Comparison of ENCODE assay signal across 17 mouse cellular contexts in genomic region chr7:112172669-112173068, GRCm38 (mm10). TPM values are rescaled to one million over a fixed set of nuclear protein-coding genes. Genes with fewer than 3 reads are reported as not detected.
DNase-seq lines count a peak whose midpoint lies in the region.
"Had no signal": no experiment of that assay in that cellular context is flagged by ENCODE, and none has a peak within 500 bp of the region (broad histone marks: within the 10 kb centered on the region; RNA-seq: fewer than 3 reads in every experiment).

No protein-coding gene starts in this region.

- DNase-seq in cerebellum, adult 9-11 months, result peak; percentile 42
- DNase-seq in cerebellum, adult 8-10 months, result no peak
- peak; percentile 51 to 72 for DNase-seq in layer of hippocampus, adult 18-20 months (ENCODE audit: low spot score in 2 of 2)
- no peak for DNase-seq in layer of hippocampus, adult 9-10 months (ENCODE audit: low spot score)
- peak; percentile 56 for DNase-seq in MN1 (ENCODE audit: low spot score)
- DNase-seq in left cerebral cortex, postnatal 25 days (ENCODE audit: low spot score in 2 of 2), result peak; percentile 38 to 94
- DNase-seq in spleen, adult 12 weeks (ENCODE audit: low spot score), result no peak
- DNase-seq in adrenal gland, postnatal 4 days (ENCODE audit: low spot score in 2 of 2), result no peak
- DNase-seq: adrenal gland, adult 8-10 months; cerebellum, postnatal 25 days; heart, postnatal 10 days; kidney, adult 18-20 months; liver, embryonic 13.5 days; lung, embryonic 14.5 days; lung, postnatal 36 days; thymus, postnatal 14 days had no signal

- intact Hi-C loops in left cerebral cortex, postnatal 25 days (cut with DNase I), result loop anchor here (2.0 kb wide), 1 partner anchor 50 kb away; no protein-coding TSS in a partner anchor

RNA-seq across cellular contexts. Expression of gene Dkk3, which starts 13.8 kb away (rescaled TPM):
- 100 to 1,000 TPM; 283 to 293 TPM for total RNA-seq in layer of hippocampus, adult 18-20 months (2021)
- 100 to 1,000 TPM; 117 to 160 TPM for total RNA-seq in left cerebral cortex, postnatal 25 days (2021)
- total RNA-seq in adrenal gland, postnatal 4 days (2021), result 10 to 100 TPM; 17.3 to 17.7 TPM
- total RNA-seq: megakaryocyte-erythroid progenitor cell, adult 5-6 weeks had no signal

RNA-seq across cellular contexts. Expression of gene Mical2, which starts 53.0 kb away (rescaled TPM):
- total RNA-seq in layer of hippocampus, adult 18-20 months (2021), result 100 to 1,000 TPM; 611 to 639 TPM
- 100 to 1,000 TPM; 610 to 744 TPM for total RNA-seq in left cerebral cortex, postnatal 25 days (2021)
- 10 to 100 TPM; 25.2 TPM for total RNA-seq in adrenal gland, postnatal 4 days (2021)

Comparison
In these comparisons a context has a peak if more than half of its experiments do, and no peak if none do; other contexts are left out.
1. DNase-seq: peak in cerebellum, adult 9-11 months (single experiment), layer of hippocampus, adult 18-20 months (2 of 2), MN1 (single experiment) and left cerebral cortex, postnatal 25 days (2 of 2); none in cerebellum, adult 8-10 months (single experiment), layer of hippocampus, adult 9-10 months (single experiment), spleen, adult 12 weeks (single experiment) and adrenal gland, postnatal 4 days (0 of 2).
2. RNA of gene Dkk3, which starts 13.8 kb away (total RNA-seq): 283 to 293 TPM in layer of hippocampus, adult 18-20 months and 117 to 160 TPM in left cerebral cortex, postnatal 25 days; 17.3 to 17.7 TPM in adrenal gland, postnatal 4 days; every median in the first group is over 4 times any median in the second.
3. RNA of gene Mical2, which starts 53.0 kb away (total RNA-seq): 610 to 744 TPM in left cerebral cortex, postnatal 25 days and 611 to 639 TPM in layer of hippocampus, adult 18-20 months; 25.2 TPM in adrenal gland, postnatal 4 days; every median in the first group is over 10 times any median in the second.